Mouse (Mus musculus) left cerebral cortex, postnatal 10 days (tissue): Measurements from ENCODE around the gene Gpd1. TPM values are rescaled to one million over a fixed set of nuclear protein-coding genes. Genes with fewer than 3 reads are reported as not detected.
"Not testable (repeated sequence)": the region's sequence is repeated elsewhere in the genome, so short reads cannot be mapped to it uniquely, and the experiment has no call there.

Experiments used
- DNase-seq, 2 experiments: peaks; one replicate each; pipeline ENCODE4 v3.0.0; 2021 to 2022; ENCODE audit warnings: low spot score in 2 of 2, mixed read lengths in 1 of 2; ENCODE audit errors: extremely low spot score in 1 of 2
- intact Hi-C: fragments of 180-260 bp; cut with DNase I; formaldehyde crosslinking; loops from one replicate; pipeline ENCODE4 v1.15.1; 2025
- total RNA-seq, 2 experiments: library from RNA; stranded (reverse); gene quantifications; 2 replicates each; pipeline ENCODE4 v1.2.3; 2021

Gene Gpd1
- total RNA-seq, 2 experiments from 2014 or later, result 13.9 to 16.9 TPM

- intact Hi-C loops, result no loop called here
- DNase-seq, result no peak
Observed at GRCm38 (mm10) chr15:99731678-99732077, 14.4 kb downstream of the Gpd1 start.

- intact Hi-C loops, result no loop called here
- no peak for DNase-seq
Observed at GRCm38 (mm10) chr15:99733186-99733585, 15.9 kb downstream of the Gpd1 start.

GRCm38 (mm10) chr15:99735631-99736030 is 18.3 kb downstream of the Gpd1 start:
- DNase-seq, result peak; percentile 100
- intact Hi-C loops, result no loop called here

GRCm38 (mm10) chr15:99736675-99737074 is 19.4 kb downstream of the Gpd1 start:
- intact Hi-C loops, result no loop called here

GRCm38 (mm10) chr15:99740229-99740628 is 22.9 kb downstream of the Gpd1 start:
- intact Hi-C loops, result no loop called here
- no peak for DNase-seq

More at GRCm38 (mm10) chr15:99736675-99737074, 19.4 kb downstream of the Gpd1 start:
- no peak for DNase-seq

- DNase-seq, result no peak
- intact Hi-C loops, result no loop called here
Observed at GRCm38 (mm10) chr15:99754204-99754603, 36.9 kb downstream of the Gpd1 start.

- no peak for DNase-seq
- intact Hi-C loops, result no loop called here
Observed at GRCm38 (mm10) chr15:99767467-99767866, 50.2 kb downstream of the Gpd1 start.

- intact Hi-C loops, result no loop called here
- no peak for DNase-seq
Observed at GRCm38 (mm10) chr15:99768761-99769160, 51.4 kb downstream of the Gpd1 start.

GRCm38 (mm10) chr15:99771004-99771500 is 53.7 kb downstream of the Gpd1 start:
- intact Hi-C loops, result loop anchor here (5.0 kb wide), 1 partner anchor 44 kb away; the partner anchor contains the start of gene Cox14
- DNase-seq, result no peak

- intact Hi-C loops, result loop anchor here (5.0 kb wide), 1 partner anchor 44 kb away; the partner anchor contains the start of gene Cox14
Observed at GRCm38 (mm10) chr15:99771601-99772276, 54.4 kb downstream of the Gpd1 start.

GRCm38 (mm10) chr15:99772277-99772880 is 55.1 kb downstream of the Gpd1 start:
- peak; percentile 69 to 94 for DNase-seq
- intact Hi-C loops, result loop anchor here (5.0 kb wide), 1 partner anchor 45 kb away; the partner anchor contains the start of gene Cox14

More at GRCm38 (mm10) chr15:99771601-99772276, 54.4 kb downstream of the Gpd1 start:
- DNase-seq, result no peak

- intact Hi-C loops, result loop anchor here (5.0 kb wide), 1 partner anchor 45 kb away; the partner anchor contains the start of gene Cox14
- DNase-seq, result not testable (repeated sequence)
Observed at GRCm38 (mm10) chr15:99772881-99772924, 55.4 kb downstream of the Gpd1 start, which contains the start of gene Cers5. TSS of gene Cers5 (minus strand) at chr15:99772885.

- intact Hi-C loops, result loop anchor here (5.0 kb wide), 1 partner anchor 46 kb away; the partner anchor contains the start of gene Cox14
- DNase-seq, result no peak
Observed at GRCm38 (mm10) chr15:99772925-99773324, 55.6 kb downstream of the Gpd1 start.

Other genes starting within 250 kb of the Gpd1 start
- 1 to 10 TPM; 4.3 to 4.8 TPM for gene Bcdin3d, start 242.8 kb upstream of the Gpd1 start, total RNA-seq
- 100 to 1,000 TPM; 130 to 135 TPM for gene Faim2, start 189.3 kb upstream of the Gpd1 start, total RNA-seq
- not detected for gene Aqp2, start 138.5 kb upstream of the Gpd1 start, total RNA-seq
- 1 to 10 TPM; 1.7 to 1.9 TPM for gene Aqp5, start 126.7 kb upstream of the Gpd1 start, total RNA-seq
- gene Aqp6, start 116.1 kb upstream of the Gpd1 start, total RNA-seq, result under 1 TPM in 1 of 2 experiments, not detected in 1; 0.15 TPM
- gene Racgap1, start 65.9 kb upstream of the Gpd1 start, total RNA-seq, result 10 to 100 TPM; 15.6 to 16.9 TPM
- 10 to 100 TPM; 94.8 to 99.2 TPM for gene Asic1, start 47.1 kb upstream of the Gpd1 start, total RNA-seq
- 100 to 1,000 TPM; 126 to 129 TPM for gene Smarcd1, start 15.4 kb upstream of the Gpd1 start, total RNA-seq
- gene Gm17349, start 12.0 kb upstream of the Gpd1 start, total RNA-seq, result 1 to 10 TPM; 1.6 to 4.7 TPM
- 10 to 100 TPM; 96.8 to 99.0 TPM for gene Cox14, start 8.1 kb downstream of the Gpd1 start, total RNA-seq
- 10 to 100 TPM; 43.6 to 47.2 TPM for gene Cers5, start 55.4 kb downstream of the Gpd1 start, total RNA-seq
- 1 to 10 TPM; 8.2 to 9.8 TPM for gene Lima1, start 157.9 kb downstream of the Gpd1 start, total RNA-seq
- not detected for gene Fam186a, start 249.5 kb downstream of the Gpd1 start, total RNA-seq